Mouse (Mus musculus) small intestine, adult 2 months (tissue): ENCODE results near the gene Bcl2.

Source experiments
- CTCF ChIP-seq: fragments of 200-500 bp; IDR thresholded peaks from 2 replicates; pipeline ENCODE4 v1.5.1; 2012; ENCODE audit warnings: low read depth, mild to moderate bottlenecking, control low read depth, inconsistent platforms, low read length, moderate library complexity, mixed read lengths; ENCODE audit not compliant: insufficient replicate concordance, insufficient read length; ENCODE audit errors: extremely low read depth
- POLR2A ChIP-seq: fragments of 200-500 bp; IDR thresholded peaks from 2 replicates; pipeline ENCODE4 v1.6.1; 2012; ENCODE audit warnings: low read depth, mild to moderate bottlenecking, control low read depth, inconsistent platforms, low read length, moderate library complexity

- no peak for TF ChIP-seq CTCF
- TF ChIP-seq POLR2A = no peak
These were observed 84.0 kb downstream of the Bcl2 start for GRCm38 (mm10) chr1:106629931-106630682.
